Mouse (Mus musculus) MEL (cell line): Measurements from ENCODE around the gene Ubap2l. TPM values are rescaled to one million over a fixed set of nuclear protein-coding genes. Genes with fewer than 3 reads are reported as not detected.

Experiments used
- DNase-seq: peaks from one replicate; pipeline ENCODE4 v3.0.0; 2011; ENCODE audit warnings: low read depth, low spot score
- H3K27ac ChIP-seq: 2 replicates; pipeline ENCODE4 v1.5.1; 2012; ENCODE audit warnings: low read depth, mild to moderate bottlenecking, control low read depth, low read length, moderate library complexity; ENCODE audit not compliant: control insufficient read depth
- H3K27me3 ChIP-seq, 2 experiments: fragments of 150-350 bp in 1 of 2; sonication (generic) in 1 of 2; 2 replicates each; pipeline ENCODE4 v1.6.1; 2012; ENCODE audit warnings: low read length in 2 of 2, mild to moderate bottlenecking in 2 of 2, improper control_type of control experiment in 1 of 2, moderate library complexity in 1 of 2; ENCODE audit not compliant: insufficient read depth in 2 of 2, control insufficient read depth in 1 of 2
- H3K36me3 ChIP-seq, 2 experiments: 2 replicates each; pipeline ENCODE4 v1.6.1; 2012 to 2014; ENCODE audit warnings: low read length in 2 of 2, improper control_type of control experiment in 1 of 2, inconsistent platforms in 1 of 2, mild to moderate bottlenecking in 1 of 2; ENCODE audit not compliant: insufficient read depth in 2 of 2, control insufficient read depth in 1 of 2
- H3K4me1 ChIP-seq, 2 experiments: fragments of 150-350 bp in 1 of 2; sonication (generic) in 1 of 2; 2 replicates each; pipeline ENCODE4 v1.6.1; 2012; ENCODE audit warnings: low read length in 2 of 2, improper control_type of control experiment in 1 of 2, mild to moderate bottlenecking in 1 of 2; ENCODE audit not compliant: insufficient read depth in 2 of 2, control insufficient read depth in 1 of 2
- H3K4me3 ChIP-seq, 2 experiments: fragments of 150-350 bp in 1 of 2; sonication (generic) in 1 of 2; 2 replicates each; pipeline ENCODE4 v1.5.1; 2012; ENCODE audit warnings: low read depth in 2 of 2, low read length in 2 of 2, mild to moderate bottlenecking in 2 of 2, moderate library complexity in 2 of 2, control low read depth in 1 of 2, improper control_type of control experiment in 1 of 2; ENCODE audit not compliant: control insufficient read depth in 1 of 2, insufficient read depth in 1 of 2
- H3K79me2 ChIP-seq: 2 replicates; pipeline ENCODE4 v1.6.1; 2012; ENCODE audit warnings: mild to moderate bottlenecking, low read length, moderate library complexity; ENCODE audit not compliant: control insufficient read depth, poor library complexity, insufficient read depth
- H3K9ac ChIP-seq: 2 replicates; pipeline ENCODE4 v1.6.1; 2012; ENCODE audit warnings: low read depth, mild to moderate bottlenecking, control low read depth, low read length, moderate library complexity; ENCODE audit not compliant: control insufficient read depth, poor library complexity, severe bottlenecking
- H3K9me3 ChIP-seq: fragments of 150-350 bp; sonication (generic); replicated peaks from 2 replicates; pipeline ENCODE4 v1.6.1; 2012; ENCODE audit warnings: mild to moderate bottlenecking, low read length, improper control_type of control experiment, moderate library complexity; ENCODE audit not compliant: insufficient read depth
- BHLHE40 ChIP-seq: IDR thresholded peaks from 2 replicates; pipeline ENCODE4 v1.6.1; 2012; ENCODE audit warnings: low read depth, mild to moderate bottlenecking, inconsistent platforms, low read length, improper control_type of control experiment, borderline replicate concordance
- CHD1 ChIP-seq: IDR thresholded peaks from 2 replicates; pipeline ENCODE4 v1.6.1; 2012; ENCODE audit warnings: low read depth, mild to moderate bottlenecking, inconsistent platforms, low read length, improper control_type of control experiment
- CHD2 ChIP-seq: IDR thresholded peaks from 2 replicates; pipeline ENCODE4 v1.6.1; 2011; ENCODE audit warnings: low read length, improper control_type of control experiment
- CTCF ChIP-seq, 3 experiments: IDR thresholded peaks in 2 of 3; conservative IDR thresholded peaks in 1 of 3; 2 replicates each; pipeline ENCODE4 v1.5.1; 2011 to 2012; ENCODE audit warnings: low read length in 3 of 3, low read depth in 2 of 3, mild to moderate bottlenecking in 2 of 3, improper control_type of control experiment in 1 of 3, inconsistent platforms in 1 of 3, mixed read lengths in 1 of 3, moderate library complexity in 1 of 3; ENCODE audit not compliant: control insufficient read depth in 1 of 3, insufficient read depth in 1 of 3, poor library complexity in 1 of 3, severe bottlenecking in 1 of 3
- E2F4 ChIP-seq: IDR thresholded peaks from 2 replicates; pipeline ENCODE4 v1.6.1; 2011; ENCODE audit warnings: low read depth, low read length, improper control_type of control experiment, borderline replicate concordance
- ELF1 ChIP-seq: IDR thresholded peaks from 2 replicates; pipeline ENCODE4 v1.6.1; 2014; ENCODE audit warnings: low read depth, mild to moderate bottlenecking, inconsistent platforms, low read length, improper control_type of control experiment, moderate library complexity
- ETS1 ChIP-seq: IDR thresholded peaks from 2 replicates; pipeline ENCODE4 v1.6.1; 2012; ENCODE audit warnings: low read depth, mild to moderate bottlenecking, inconsistent platforms, low read length, improper control_type of control experiment, moderate library complexity
- GABPA ChIP-seq: IDR thresholded peaks from 2 replicates; pipeline ENCODE4 v1.6.1; 2012; ENCODE audit warnings: low read depth, mild to moderate bottlenecking, inconsistent platforms, low read length, improper control_type of control experiment, moderate library complexity
- GATA1 ChIP-seq: IDR thresholded peaks from 2 replicates; pipeline ENCODE4 v1.6.1; 2011; ENCODE audit warnings: low read depth, low read length, improper control_type of control experiment
- JUND ChIP-seq: IDR thresholded peaks from 2 replicates; pipeline ENCODE4 v1.6.1; 2011; ENCODE audit warnings: low read depth, mild to moderate bottlenecking, improper control_type of control experiment, low read length
- KAT2A ChIP-seq: conservative IDR thresholded peaks from 2 replicates; pipeline ENCODE4 v1.6.1; 2012; ENCODE audit warnings: low read depth, low read length, improper control_type of control experiment, inconsistent platforms
- MAFK ChIP-seq: IDR thresholded peaks from 2 replicates; pipeline ENCODE4 v1.6.1; 2011; ENCODE audit warnings: low read depth, mild to moderate bottlenecking, low read length, improper control_type of control experiment, borderline replicate concordance
- MAX ChIP-seq: IDR thresholded peaks from 2 replicates; pipeline ENCODE4 v1.6.1; 2011; ENCODE audit warnings: low read length, improper control_type of control experiment
- MYB ChIP-seq: IDR thresholded peaks from 2 replicates; pipeline ENCODE4 v1.6.1; 2011; ENCODE audit warnings: mild to moderate bottlenecking, low read depth, low read length, improper control_type of control experiment
- MYC ChIP-seq: IDR thresholded peaks from 2 replicates; pipeline ENCODE4 v1.6.1; 2011; ENCODE audit warnings: low read depth, mild to moderate bottlenecking, low read length, improper control_type of control experiment, moderate library complexity
- NRF1 ChIP-seq: IDR thresholded peaks from 2 replicates; pipeline ENCODE4 v1.6.1; 2014; ENCODE audit warnings: low read depth, mild to moderate bottlenecking, inconsistent platforms, low read length, improper control_type of control experiment, moderate library complexity; ENCODE audit not compliant: poor library complexity, insufficient read depth, severe bottlenecking
- POLR2A ChIP-seq, 2 experiments: IDR thresholded peaks; 2 replicates each; pipeline ENCODE4 v1.6.1; 2011 to 2012; ENCODE audit warnings: low read length in 2 of 2, mild to moderate bottlenecking in 2 of 2, control low read depth in 1 of 2, improper control_type of control experiment in 1 of 2, low read depth in 1 of 2, moderate library complexity in 1 of 2; ENCODE audit not compliant: control insufficient read depth in 1 of 2, insufficient read depth in 1 of 2, poor library complexity in 1 of 2
- POLR2AphosphoS2 ChIP-seq: IDR thresholded peaks from 2 replicates; pipeline ENCODE4 v1.6.1; 2011; ENCODE audit warnings: low read length, improper control_type of control experiment
- POLR2AphosphoS5 ChIP-seq: IDR thresholded peaks from 2 replicates; pipeline ENCODE4 v1.6.1; 2012; ENCODE audit warnings: low read depth, borderline replicate concordance, mild to moderate bottlenecking, inconsistent platforms, low read length, moderate library complexity, mixed read lengths
- RCOR1 ChIP-seq: IDR thresholded peaks from 2 replicates; pipeline ENCODE4 v1.6.1; 2012; ENCODE audit warnings: low read depth, mild to moderate bottlenecking, inconsistent platforms, low read length, improper control_type of control experiment
- SIN3A ChIP-seq: IDR thresholded peaks from 2 replicates; pipeline ENCODE4 v1.6.1; 2012; ENCODE audit warnings: low read length, improper control_type of control experiment, inconsistent platforms
- SMC3 ChIP-seq: IDR thresholded peaks from 2 replicates; pipeline ENCODE4 v1.6.1; 2011; ENCODE audit warnings: low read depth, low read length, improper control_type of control experiment
- TBP ChIP-seq: IDR thresholded peaks from 2 replicates; pipeline ENCODE4 v1.8.0; 2011; ENCODE audit warnings: low read depth, low read length, improper control_type of control experiment
- TCF12 ChIP-seq: IDR thresholded peaks from 2 replicates; pipeline ENCODE4 v1.6.1; 2014; ENCODE audit warnings: low read depth, mild to moderate bottlenecking, inconsistent platforms, low read length, improper control_type of control experiment, moderate library complexity
- UBTF ChIP-seq: IDR thresholded peaks from 2 replicates; pipeline ENCODE4 v1.6.1; 2012; ENCODE audit warnings: low read depth, mild to moderate bottlenecking, inconsistent platforms, low read length, improper control_type of control experiment, moderate library complexity, borderline replicate concordance; ENCODE audit not compliant: insufficient read depth
- USF2 ChIP-seq, 2 experiments: IDR thresholded peaks; 2 replicates each; pipeline ENCODE4 v1.6.1; 2011 to 2012; ENCODE audit warnings: improper control_type of control experiment in 2 of 2, low read length in 2 of 2, borderline replicate concordance in 1 of 2, inconsistent platforms in 1 of 2, low read depth in 1 of 2, mild to moderate bottlenecking in 1 of 2; ENCODE audit not compliant: insufficient read depth in 1 of 2
- ZKSCAN1 ChIP-seq: IDR thresholded peaks from 2 replicates; pipeline ENCODE4 v1.6.1; 2012; ENCODE audit warnings: low read depth, mild to moderate bottlenecking, inconsistent platforms, low read length, improper control_type of control experiment, moderate library complexity
- ZMIZ1 ChIP-seq: IDR thresholded peaks from 2 replicates; pipeline ENCODE4 v1.6.1; 2012; ENCODE audit warnings: low read depth, mild to moderate bottlenecking, inconsistent platforms, low read length, improper control_type of control experiment, moderate library complexity
- ZNF384 ChIP-seq: IDR thresholded peaks from 2 replicates; pipeline ENCODE4 v1.6.1; 2012; ENCODE audit warnings: low read depth, mild to moderate bottlenecking, inconsistent platforms, low read length, improper control_type of control experiment
- polyA plus RNA-seq, 2 experiments: library from polyadenylated mRNA; stranded (reverse) in 1 of 2; unstranded in 1 of 2; fragments of >175 nt in 1 of 2; fragments of >200 nt in 1 of 2; gene quantifications; 2 replicates each; pipeline versions ENCODE4 v1.2.1 to v1.2.4; 2012; ENCODE audit warnings: low replicate concordance in 2 of 2, low read depth in 1 of 2; ENCODE audit not compliant: insufficient read length in 2 of 2, insufficient read depth in 1 of 2, missing spikeins in 1 of 2
- total RNA-seq: library from RNA; depleted of rRNA; stranded (reverse); fragments of 300-350 nt; gene quantifications from 2 replicates; pipeline ENCODE4 v1.2.3, GENCODE M21; 2012

Gene Ubap2l
- total and polyA plus RNA-seq, 3 experiments: 107 to 442 (median 247) TPM

GRCm38 (mm10) chr3:90084790-90085189 is 32.4 kb upstream of the Ubap2l start:
- Histone ChIP-seq H3K9me3 (no peaks in the 10 kb centered on the region), H3K4me3 (no peak overlapping the region), H3K4me1 (peaks cover 22 to 46% of the 10 kb centered on the region in 2 experiments), H3K27me3 (no peaks in the 10 kb centered on the region), H3K9ac (no peak overlapping the region), H3K27ac (no peak overlapping the region), H3K36me3 (peaks cover 11 to 50% of the 10 kb centered on the region in 2 experiments), H3K79me2 (peaks cover 64% of the 10 kb centered on the region)
- no peak for DNase-seq
- no peak for TF ChIP-seq ZKSCAN1
- TF ChIP-seq RCOR1: no peak
- TF ChIP-seq POLR2AphosphoS2: no peak
- no peak for TF ChIP-seq ETS1
- TF ChIP-seq MAX: no peak
- TF ChIP-seq JUND: no peak
- TF ChIP-seq SIN3A: no peak
- TF ChIP-seq TCF12: no peak
- no peak for TF ChIP-seq POLR2A (IDR thresholded peaks at IDR 0.05; ENCODE audit: control insufficient read depth in 1 of 2, insufficient read depth in 1 of 2, low read depth in 1 of 2, low read length in 2 of 2, poor library complexity in 1 of 2)
- no peak for TF ChIP-seq ELF1
- TF ChIP-seq CHD1: no peak
- TF ChIP-seq BHLHE40: no peak
- no peak for TF ChIP-seq POLR2AphosphoS5
- no peak for TF ChIP-seq GABPA
- no peak for TF ChIP-seq UBTF
- TF ChIP-seq ZMIZ1: no peak

DNA sequence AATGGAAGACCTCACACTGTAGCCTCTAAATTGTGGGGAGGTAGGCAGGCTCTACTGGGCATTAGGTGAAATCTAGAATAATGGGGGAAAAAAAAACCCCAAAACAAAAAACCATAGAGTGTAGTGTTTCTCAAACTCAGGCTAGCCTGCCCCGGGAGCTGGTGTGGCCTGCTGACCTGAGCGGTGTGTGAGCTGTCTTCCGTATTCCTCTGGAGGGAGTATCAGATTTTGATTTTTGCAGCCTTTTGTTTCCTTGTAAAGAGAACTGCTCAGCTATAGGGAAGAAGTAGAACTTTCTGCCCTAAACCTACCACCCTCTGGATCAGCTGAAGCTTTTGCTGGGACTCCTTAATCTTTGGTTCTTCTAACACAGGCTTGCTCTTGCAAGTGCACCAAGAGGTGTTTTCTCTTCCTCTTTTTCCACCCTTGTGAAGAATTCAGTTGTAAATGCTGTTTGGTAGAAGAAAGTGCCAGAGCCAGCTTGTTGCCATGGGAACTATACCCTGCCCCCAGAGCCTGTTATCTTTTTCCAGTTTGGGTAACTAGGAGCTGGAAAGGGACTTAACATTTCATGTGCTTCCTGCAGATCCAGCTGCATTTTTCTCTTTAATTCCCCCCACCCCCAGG is 31.4 kb upstream of the Ubap2l start:
- H3K4me3 ChIP-seq: peak overlapping the region; percentile 3 to 23; a peak in 3 of 4 replicates
- H3K27ac ChIP-seq: peak overlapping the region; percentile 83
- peak overlapping the region; percentile 59 for H3K9ac ChIP-seq
- no peaks in the 10 kb centered on the region for H3K9me3 ChIP-seq
- H3K27me3 ChIP-seq: no peaks in the 10 kb centered on the region
- peaks cover 7 to 51% of the 10 kb centered on the region in 2 experiments for H3K36me3 ChIP-seq
- DNase-seq: peak; percentile 94
- H3K79me2 ChIP-seq: peaks cover 67% of the 10 kb centered on the region
- peaks cover 22 to 47% of the 10 kb centered on the region in 2 experiments for H3K4me1 ChIP-seq
- no peak for TF ChIP-seq TCF12
- TF ChIP-seq BHLHE40: no peak
- TF ChIP-seq KAT2A: no peak
- peak; percentile 84 for TF ChIP-seq TBP
- no peak for TF ChIP-seq POLR2A (IDR thresholded peaks at IDR 0.05; ENCODE audit: control insufficient read depth in 1 of 2, insufficient read depth in 1 of 2, low read depth in 1 of 2, low read length in 2 of 2, poor library complexity in 1 of 2)
- TF ChIP-seq JUND: no peak
- no peak for TF ChIP-seq ZKSCAN1
- peak; percentile 77 for TF ChIP-seq GATA1
- no peak for TF ChIP-seq MYB
- TF ChIP-seq USF2 (IDR thresholded peaks at IDR 0.05; ENCODE audit: borderline replicate concordance in 1 of 2, insufficient read depth in 1 of 2, low read depth in 1 of 2, low read length in 2 of 2): no peak
- TF ChIP-seq CTCF (IDR thresholded peaks at IDR 0.05 in 2 of 3, conservative IDR thresholded peaks at IDR 0.05 in 1 of 3; ENCODE audit: control insufficient read depth in 1 of 3, insufficient read depth in 1 of 3, low read depth in 2 of 3, low read length in 3 of 3, poor library complexity in 1 of 3, severe bottlenecking in 1 of 3): no peak
- TF ChIP-seq UBTF: no peak
- TF ChIP-seq POLR2AphosphoS2: no peak
- no peak for TF ChIP-seq NRF1
- no peak for TF ChIP-seq CHD1
- no peak for TF ChIP-seq GABPA
- peak; percentile 91 for TF ChIP-seq ETS1
- no peak for TF ChIP-seq ZNF384
- no peak for TF ChIP-seq SMC3
- peak; percentile 73; the same call in 1 of the 2 replicates for TF ChIP-seq MYC
- no peak for TF ChIP-seq E2F4
- TF ChIP-seq CHD2: no peak
- TF ChIP-seq MAFK: no peak
